Mouse (Mus musculus): ENCODE data around the gene Zfand4.

DNA sequence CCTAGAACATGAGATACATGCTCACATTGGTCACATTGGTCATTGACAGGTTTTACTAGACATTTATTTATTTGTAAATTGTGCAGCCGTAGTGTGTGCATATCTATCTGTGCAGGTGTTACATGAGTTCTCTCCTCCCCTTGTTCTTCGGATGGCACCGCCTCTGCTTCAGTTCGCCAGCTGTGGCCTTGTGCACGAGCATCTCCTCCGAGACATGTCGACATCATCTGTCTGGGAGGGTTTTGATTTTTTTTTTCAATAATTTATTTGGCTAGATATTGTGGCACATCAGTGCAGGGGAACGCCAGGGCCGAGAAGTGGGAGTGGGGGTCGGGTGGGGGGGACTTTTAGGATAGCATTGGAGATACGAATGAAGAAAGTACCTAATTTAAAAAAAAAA lies 103.9 kb downstream of the Zfand4 start:
- TF ChIP-seq CTCF (IDR thresholded peaks at IDR 0.05 in 2 of 3, conservative IDR thresholded peaks at IDR 0.05 in 1 of 3; ENCODE audit: control insufficient read depth in 1 of 3, insufficient read depth in 1 of 3, low read depth in 2 of 3, low read length in 3 of 3, poor library complexity in 1 of 3, severe bottlenecking in 1 of 3) (no peak), USF1 (IDR thresholded peaks at IDR 0.05; ENCODE audit: low read depth, low read length) (no peak), POLR2A (IDR thresholded peaks at IDR 0.05; ENCODE audit: control insufficient read depth in 1 of 2, insufficient read depth in 1 of 2, low read depth in 1 of 2, low read length in 2 of 2, poor library complexity in 1 of 2) (no peak), MAX (IDR thresholded peaks at IDR 0.05; ENCODE audit: low read length) (no peak), EP300 (IDR thresholded peaks at IDR 0.05; ENCODE audit: low read depth in 1 of 2, low read length in 2 of 2) (no peak), ZNF384 (IDR thresholded peaks at IDR 0.05; ENCODE audit: low read depth, low read length) (no peak), GATA1 (IDR thresholded peaks at IDR 0.05; ENCODE audit: low read depth, low read length) (no peak), NELFE (IDR thresholded peaks at IDR 0.05; ENCODE audit: low read depth, low read length) (no peak), MEF2A (IDR thresholded peaks at IDR 0.05; ENCODE audit: extremely low read depth, insufficient replicate concordance, low read depth, low read length, poor library complexity, severe bottlenecking) (no peak), CHD1 (IDR thresholded peaks at IDR 0.05; ENCODE audit: low read depth, low read length) (no peak)

All from MEL (cell line).